Mouse (Mus musculus) erythroid progenitor cell, adult 5-6 weeks (primary cell): Measurements from ENCODE around the gene Inka1. TPM values are rescaled to one million over a fixed set of nuclear protein-coding genes. Genes with fewer than 3 reads are reported as not detected.

ENCODE experiments used
- ATAC-seq: replicated peaks from 2 replicates; pipeline ENCODE4 v1.8.0; 2016; ENCODE audit warnings: moderate number of reproducible peaks, mild to moderate bottlenecking, moderate TSS enrichment, inconsistent platforms; ENCODE audit not compliant: poor library complexity, low FRiP score, severe bottlenecking
- total RNA-seq, 2 experiments: library from RNA; stranded (forward) in 1 of 2; stranded (reverse) in 1 of 2; fragments of 150-400 nt in 1 of 2; fragments of 186-747, 209-891 nt in 1 of 2; gene quantifications; 2 replicates each; pipeline versions ENCODE4 v1.2.3 to v1.2.4; 2015 to 2017; ENCODE audit warnings: low replicate concordance in 2 of 2

The Inka1 gene
- total RNA-seq, 2 experiments from 2014 or later: 26.0 to 34.4 TPM

- no peak for ATAC-seq
Observed at GRCm38 (mm10) chr9:107961351-107961762, 24.3 kb downstream of the Inka1 start.

DNA sequence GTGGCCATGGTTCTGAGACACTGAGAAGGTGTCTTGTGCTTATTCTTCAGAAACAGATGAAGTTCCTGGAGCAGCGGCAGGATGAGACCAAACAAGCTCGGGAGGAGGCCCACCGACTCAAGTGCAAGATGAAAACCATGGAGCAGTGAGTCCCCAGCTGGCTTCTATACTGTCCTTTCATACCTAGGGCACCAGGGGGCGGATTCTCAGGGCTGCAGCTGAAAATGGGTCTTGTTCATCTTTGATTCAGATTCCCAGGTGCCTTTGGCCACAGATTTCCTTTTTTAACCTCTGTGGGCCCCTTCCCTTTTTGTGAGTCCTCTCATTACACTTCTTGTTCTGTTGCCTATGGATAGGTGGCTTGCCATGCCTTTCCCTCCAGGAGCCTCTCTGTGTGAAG lies 24.8 kb downstream of the Inka1 start:
- no peak for ATAC-seq

GRCm38 (mm10) chr9:107959896-107960295 lies 25.8 kb downstream of the Inka1 start:
- no peak for ATAC-seq

DNA sequence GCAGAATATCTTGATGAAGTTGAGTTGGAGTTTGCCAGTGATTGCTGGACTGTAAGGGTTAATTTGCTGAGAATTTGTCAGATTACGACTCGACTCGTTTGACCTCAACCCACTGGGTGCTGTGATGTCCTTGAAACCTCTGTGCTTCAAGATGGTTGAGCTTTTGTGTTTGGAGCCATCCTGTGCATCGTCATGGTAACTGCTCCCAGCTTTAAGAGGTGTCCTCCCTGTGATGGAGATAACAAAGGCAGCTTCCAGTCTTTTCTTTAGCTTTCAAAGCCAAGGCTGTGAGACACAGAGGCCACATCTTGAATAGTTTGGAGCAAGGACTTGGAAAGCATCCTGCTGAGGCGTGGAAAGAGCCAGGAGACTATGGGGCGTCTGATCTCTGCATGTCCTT lies 28.5 kb downstream of the Inka1 start:
- no peak for ATAC-seq

DNA sequence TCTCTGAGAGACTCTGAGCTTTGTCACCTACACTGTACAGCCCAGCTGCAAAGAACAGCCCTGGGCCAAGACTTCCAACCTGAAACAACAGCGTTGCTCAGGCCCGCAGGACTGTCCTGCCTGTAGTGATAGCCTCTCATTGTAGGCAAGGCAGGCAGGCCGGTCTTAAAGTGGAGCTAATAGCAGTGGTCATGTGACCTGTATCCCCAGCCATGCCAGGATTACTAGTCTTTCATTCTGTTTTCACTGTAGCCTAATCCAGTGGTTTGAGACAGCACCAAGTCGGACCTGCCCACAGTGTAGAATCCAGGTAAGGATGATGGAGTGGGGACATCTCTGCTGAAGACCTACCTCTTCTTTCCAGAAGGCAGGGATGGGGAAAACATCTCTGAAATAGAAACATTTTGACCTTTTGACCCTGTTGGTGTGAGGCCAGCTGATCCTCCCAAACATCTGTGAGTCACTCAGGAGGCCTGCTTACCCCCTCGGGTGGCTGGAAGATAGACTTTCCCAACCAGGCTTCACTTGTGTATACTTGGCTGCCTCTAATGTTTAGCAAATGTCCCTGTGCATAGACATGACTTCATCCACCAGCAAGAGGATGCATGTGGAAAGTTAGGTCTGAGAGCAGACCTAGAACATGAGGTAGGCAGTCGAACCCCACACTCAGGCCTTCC lies 29.9 kb downstream of the Inka1 start:
- ATAC-seq: no peak

GRCm38 (mm10) chr9:107950460-107951355 lies 35.0 kb downstream of the Inka1 start:
- ATAC-seq: peak; percentile 97

DNA sequence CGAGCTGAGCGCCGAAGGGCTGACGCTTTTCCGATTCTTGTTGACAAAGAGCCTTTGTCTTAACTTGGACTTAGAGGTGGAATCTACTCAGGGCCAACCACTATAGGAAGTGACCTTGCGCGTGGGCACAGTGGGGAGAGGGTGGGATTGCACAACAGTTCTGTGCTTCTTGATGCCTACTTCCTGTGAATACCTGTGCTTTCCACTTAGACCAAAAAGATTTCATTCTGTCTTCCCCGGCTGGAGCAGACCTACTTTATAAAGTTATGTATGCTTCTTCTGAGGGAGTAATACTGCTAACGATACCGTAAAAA lies 35.8 kb downstream of the Inka1 start, which contains the start of gene Traip:
Gene Traip, plus strand, starts transcription at position 215 of the 314 bp plus-strand sequence.
- no peak for ATAC-seq

GRCm38 (mm10) chr9:107949184-107949921 lies 36.3 kb downstream of the Inka1 start:
- ATAC-seq: no peak

GRCm38 (mm10) chr9:107947241-107948194 lies 38.2 kb downstream of the Inka1 start:
- ATAC-seq: 0 out of 2 replicates have a peak, but pooled peaks have one; percentile 38

- ATAC-seq: no peak
Observed at GRCm38 (mm10) chr9:107936831-107937230, 48.8 kb downstream of the Inka1 start.

GRCm38 (mm10) chr9:107936215-107936822 lies 49.4 kb downstream of the Inka1 start:
- no peak for ATAC-seq

GRCm38 (mm10) chr9:107935790-107936214 lies 49.9 kb downstream of the Inka1 start:
- no peak for ATAC-seq

- ATAC-seq: no peak
Observed at GRCm38 (mm10) chr9:107935374-107935773, 50.3 kb downstream of the Inka1 start, which contains the start of gene Camkv. TSS of gene Camkv (plus strand) at chr9:107935674.

Other genes starting within 250 kb of the Inka1 start
- 269 and 283 TPM in 2 replicates for gene Rbm5, start 214.9 kb downstream of the Inka1 start, total RNA-seq (2015; ENCODE audit: low replicate concordance)
- 374 and 383 TPM in 2 replicates for gene Rbm5, start 214.9 kb downstream of the Inka1 start, total RNA-seq (2017; ENCODE audit: low replicate concordance)
- gene Rbm6, start 112.6 kb downstream of the Inka1 start, total RNA-seq (2015; ENCODE audit: low replicate concordance): 176 and 204 TPM in 2 replicates
- gene Rbm6, start 112.6 kb downstream of the Inka1 start, total RNA-seq (2017; ENCODE audit: low replicate concordance): 216 and 260 TPM in 2 replicates
- not detected in 2 replicates for gene Mon1a, start 97.7 kb downstream of the Inka1 start, total RNA-seq (2015; ENCODE audit: low replicate concordance)
- 0.64 and 3.3 TPM in 2 replicates for gene Mon1a, start 97.7 kb downstream of the Inka1 start, total RNA-seq (2017; ENCODE audit: low replicate concordance)
- not detected in 2 replicates for gene Mst1r, start 79.0 kb downstream of the Inka1 start, total RNA-seq (2015; ENCODE audit: low replicate concordance)
- not detected in 2 replicates for gene Mst1r, start 79.0 kb downstream of the Inka1 start, total RNA-seq (2017; ENCODE audit: low replicate concordance)
- not detected in 2 replicates for gene Actl11, start 57.4 kb downstream of the Inka1 start, total RNA-seq (2015; ENCODE audit: low replicate concordance)
- gene Actl11, start 57.4 kb downstream of the Inka1 start, total RNA-seq (2017; ENCODE audit: low replicate concordance): not detected in 2 replicates
- not detected in 2 replicates for gene Camkv, start 50.2 kb downstream of the Inka1 start, total RNA-seq (2015; ENCODE audit: low replicate concordance)
- 0.13 TPM in 1 of 2 replicates, not detected in the other for gene Camkv, start 50.2 kb downstream of the Inka1 start, total RNA-seq (2017; ENCODE audit: low replicate concordance)
- 12.6 and 19.3 TPM in 2 replicates for gene Traip, start 35.7 kb downstream of the Inka1 start, total RNA-seq (2015; ENCODE audit: low replicate concordance)
- gene Traip, start 35.7 kb downstream of the Inka1 start, total RNA-seq (2017; ENCODE audit: low replicate concordance): 50.4 and 51.5 TPM in 2 replicates
- gene Uba7, start 10.4 kb downstream of the Inka1 start, total RNA-seq (2015; ENCODE audit: low replicate concordance): 365 and 400 TPM in 2 replicates
- gene Uba7, start 10.4 kb downstream of the Inka1 start, total RNA-seq (2017; ENCODE audit: low replicate concordance): 262 and 332 TPM in 2 replicates
- 1.1 TPM in 1 of 2 replicates, not detected in the other for gene Gm20661, start 2.8 kb downstream of the Inka1 start, total RNA-seq (2015; ENCODE audit: low replicate concordance)
- gene Gm20661, start 2.8 kb downstream of the Inka1 start, total RNA-seq (2017; ENCODE audit: low replicate concordance): 0.64 and 4.2 TPM in 2 replicates
- gene Cdhr4, start 6.6 kb upstream of the Inka1 start, total RNA-seq (2015; ENCODE audit: low replicate concordance): 14.8 TPM in 1 of 2 replicates, not detected in the other
- gene Cdhr4, start 6.6 kb upstream of the Inka1 start, total RNA-seq (2017; ENCODE audit: low replicate concordance): 13.3 TPM in 1 of 2 replicates, not detected in the other
- gene Gm20662, start 10.5 kb upstream of the Inka1 start, total RNA-seq (2015; ENCODE audit: low replicate concordance): not detected in 2 replicates
- gene Gm20662, start 10.5 kb upstream of the Inka1 start, total RNA-seq (2017; ENCODE audit: low replicate concordance): not detected in 2 replicates
- gene Ip6k1, start 16.6 kb upstream of the Inka1 start, total RNA-seq (2015; ENCODE audit: low replicate concordance): 46.5 and 62.5 TPM in 2 replicates
- gene Ip6k1, start 16.6 kb upstream of the Inka1 start, total RNA-seq (2017; ENCODE audit: low replicate concordance): 71.1 and 159 TPM in 2 replicates
- 5.8 and 5.9 TPM in 2 replicates for gene Gmppb, start 63.4 kb upstream of the Inka1 start, total RNA-seq (2015; ENCODE audit: low replicate concordance)
- gene Gmppb, start 63.4 kb upstream of the Inka1 start, total RNA-seq (2017; ENCODE audit: low replicate concordance): 6.4 and 13.9 TPM in 2 replicates
- gene Amigo3, start 67.3 kb upstream of the Inka1 start, total RNA-seq (2015; ENCODE audit: low replicate concordance): 2.2 TPM in 1 of 2 replicates, not detected in the other
- gene Amigo3, start 67.3 kb upstream of the Inka1 start, total RNA-seq (2017; ENCODE audit: low replicate concordance): 1.1 and 3.6 TPM in 2 replicates
- 22.0 and 63.3 TPM in 2 replicates for gene Mst1, start 94.6 kb upstream of the Inka1 start, total RNA-seq (2015; ENCODE audit: low replicate concordance)
- gene Mst1, start 94.6 kb upstream of the Inka1 start, total RNA-seq (2017; ENCODE audit: low replicate concordance): 7.7 and 14.1 TPM in 2 replicates
- 1,337 and 1,464 TPM in 2 replicates for gene Rnf123, start 97.5 kb upstream of the Inka1 start, total RNA-seq (2015; ENCODE audit: low replicate concordance)
- 890 and 970 TPM in 2 replicates for gene Rnf123, start 97.5 kb upstream of the Inka1 start, total RNA-seq (2017; ENCODE audit: low replicate concordance)
- gene Apeh, start 108.7 kb upstream of the Inka1 start, total RNA-seq (2015; ENCODE audit: low replicate concordance): 265 and 389 TPM in 2 replicates
- 454 and 497 TPM in 2 replicates for gene Apeh, start 108.7 kb upstream of the Inka1 start, total RNA-seq (2017; ENCODE audit: low replicate concordance)
- gene Bsn, start 204.5 kb upstream of the Inka1 start, total RNA-seq (2015; ENCODE audit: low replicate concordance): under 0.01 and 0.42 TPM in 2 replicates
- gene Bsn, start 204.5 kb upstream of the Inka1 start, total RNA-seq (2017; ENCODE audit: low replicate concordance): 1.5 TPM in 1 of 2 replicates, not detected in the other